Mouse (Mus musculus) c-Kit-positive CD71-negative TER-119-negative erythroid progenitor cells, embryonic 14.5 days (primary cell): ENCODE measurements around the gene Cyb5d1.

ENCODE experiments used
- DNase-seq: peaks from one replicate; pipeline ENCODE4 v3.0.0-alpha.2; 2013; ENCODE audit warnings: low read depth

Cyb5d1 gene

DNA sequence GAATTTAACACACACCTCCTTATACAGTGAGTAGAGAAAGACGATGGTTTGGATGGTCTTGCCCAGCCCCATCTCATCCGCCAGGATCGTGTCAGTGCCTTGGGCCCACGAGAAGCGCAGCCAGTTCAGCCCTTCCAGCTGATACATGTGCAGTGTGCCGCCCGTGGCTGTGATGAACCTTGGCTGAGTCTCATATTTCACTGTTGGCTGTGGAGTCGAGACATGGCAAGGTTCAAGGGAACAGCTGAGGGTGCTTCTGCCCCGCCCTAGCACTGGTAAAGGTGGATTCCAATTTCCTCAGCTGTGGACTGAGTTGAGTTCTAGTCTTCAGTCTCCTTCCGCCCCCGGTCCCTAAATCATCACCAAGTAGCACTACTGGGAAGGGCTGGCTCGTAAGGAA, 37.7 kb downstream of the Cyb5d1 start:
- no peak for DNase-seq

DNA sequence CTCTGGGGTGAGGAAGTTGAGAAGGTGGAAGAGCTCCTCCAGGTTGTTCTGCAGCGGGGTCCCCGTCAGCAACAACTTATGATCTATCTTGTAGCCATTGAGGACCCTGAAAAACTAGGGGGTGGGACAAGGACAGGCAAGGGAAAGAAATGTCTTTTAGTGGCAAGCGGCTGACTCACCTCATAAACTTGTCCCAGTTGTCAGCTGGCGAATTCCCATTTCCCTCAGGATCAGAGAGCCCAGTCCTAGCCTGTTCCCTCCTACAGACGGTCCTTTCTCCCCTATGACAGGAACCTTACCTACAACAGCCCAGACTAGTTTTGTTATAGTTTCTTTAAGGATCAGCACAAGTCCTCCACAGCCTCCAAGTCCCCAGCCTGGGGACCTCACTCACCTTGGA, 38.9 kb downstream of the Cyb5d1 start:
- DNase-seq, result no peak

DNA sequence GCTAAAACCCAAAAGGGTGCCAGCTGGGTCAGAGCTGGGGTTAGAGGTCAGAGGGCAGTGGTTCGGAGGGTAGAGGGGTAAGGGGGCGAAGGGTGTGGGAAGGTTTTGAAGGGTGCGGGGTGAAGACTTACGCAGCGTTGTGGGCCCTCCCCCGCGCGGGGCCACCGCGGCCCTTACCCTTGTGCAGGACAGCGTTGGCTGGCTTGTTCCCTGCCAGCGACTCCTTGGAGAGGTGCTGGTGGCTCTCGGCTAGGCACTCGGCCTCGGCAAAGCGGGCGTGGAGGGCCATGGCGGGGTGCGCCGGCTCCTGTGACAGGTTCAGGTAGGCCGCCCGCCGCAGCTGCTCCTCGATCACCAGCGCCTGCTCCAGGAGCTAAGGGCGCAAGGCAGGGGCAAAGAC, 49.0 kb downstream of the Cyb5d1 start:
- DNase-seq, result no peak
